8 mouse cellular contexts compared by ENCODE assay signal in the genomic region with DNA sequence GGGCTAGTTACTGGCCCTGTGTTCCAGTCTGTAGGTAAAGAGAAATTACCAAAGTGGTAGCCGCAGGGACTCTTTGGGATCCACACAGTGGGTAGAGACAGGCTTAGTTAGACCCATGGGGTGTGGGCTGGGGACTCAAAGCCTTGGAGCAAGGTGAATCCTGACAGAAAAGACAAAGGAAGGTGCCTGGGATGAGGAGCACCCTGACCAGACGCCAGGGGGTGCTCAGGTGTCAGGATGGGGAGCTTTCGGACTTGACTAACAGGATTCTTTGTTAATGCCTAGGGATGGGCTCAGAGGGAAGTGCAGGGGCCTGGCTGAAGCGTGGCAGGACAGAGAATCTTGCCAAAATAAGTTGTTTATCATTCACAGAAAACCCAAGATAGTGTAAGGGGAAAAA. TPM values are rescaled to one million over a fixed set of nuclear protein-coding genes. Genes with fewer than 3 reads are reported as not detected.
DNase-seq lines count a peak whose midpoint lies in the region; ATAC-seq and TF ChIP-seq lines count a peak whose summit lies in the region.

No protein-coding gene starts in this region.

- no peaks in the 10 kb centered on the region for H3K27me3 ChIP-seq in midbrain, embryonic 10.5 days (ENCODE audit: low read depth, poor library complexity, severe bottlenecking)
- no peaks in the 10 kb centered on the region for H3K27me3 ChIP-seq in midbrain, embryonic 16.5 days (ENCODE audit: control insufficient read depth, insufficient read depth, low read depth, low read length)
- no peaks in the 10 kb centered on the region for H3K27me3 ChIP-seq in heart, embryonic 15.5 days
- H3K27me3 ChIP-seq in liver, embryonic 14.5 days (ENCODE audit: control insufficient read depth, insufficient read depth, low read length) = no peaks in the 10 kb centered on the region; the same call in 1 of the 2 replicates
- no peaks in the 10 kb centered on the region for H3K27me3 ChIP-seq in thymus, adult 2 months (ENCODE audit: control insufficient read depth, insufficient read depth, low read length)

- no peak for TF ChIP-seq POLR2A in brain, embryonic 14.5 days (IDR thresholded peaks at IDR 0.05; ENCODE audit: borderline replicate concordance, extremely low read depth, insufficient read depth, insufficient read length, poor library complexity, severe bottlenecking)
- TF ChIP-seq POLR2A in thymus, adult 2 months (IDR thresholded peaks at IDR 0.05; ENCODE audit: control insufficient read depth, extremely low read depth, insufficient read depth, low read length, poor library complexity) = no peak

- peak; percentile 34 for DNase-seq in midbrain, embryonic 10.5 days (ENCODE audit: low spot score)
- DNase-seq in brain, embryonic 14.5 days (ENCODE audit: low read depth) = peak; percentile 27
- DNase-seq in liver, embryonic 14.5 days (ENCODE audit: low read depth in 3 of 3, low spot score in 3 of 3) = no peak
- DNase-seq in right cerebral cortex, postnatal 4 days = no peak
- DNase-seq in thymus, adult 2 months = no peak

- no peaks in the 10 kb centered on the region for H3K9me3 ChIP-seq in midbrain, embryonic 10.5 days (replicated peaks)
- no peaks in the 10 kb centered on the region for H3K9me3 ChIP-seq in midbrain, embryonic 16.5 days (replicated peaks; ENCODE audit: control insufficient read depth, low read length, poor library complexity, severe bottlenecking)
- no peaks in the 10 kb centered on the region for H3K9me3 ChIP-seq in heart, embryonic 15.5 days (replicated peaks)
- no peaks in the 10 kb centered on the region for H3K9me3 ChIP-seq in liver, embryonic 14.5 days (ENCODE audit: control insufficient read depth, low read length)

- no peak overlapping the region for H3K4me2 ChIP-seq in midbrain, embryonic 16.5 days (ENCODE audit: low read length)
- H3K4me2 ChIP-seq in heart, embryonic 15.5 days = no peak overlapping the region
- no peak overlapping the region for H3K4me2 ChIP-seq in liver, embryonic 14.5 days (ENCODE audit: low read depth)

- H3K27ac ChIP-seq in midbrain, embryonic 10.5 days (replicated peaks) = 0 out of 2 replicates have a peak overlapping the region, but pooled peaks have one; percentile 55
- H3K27ac ChIP-seq in midbrain, embryonic 16.5 days (ENCODE audit: low read length) = no peak overlapping the region
- H3K27ac ChIP-seq in heart, embryonic 15.5 days = peak overlapping the region; percentile 88
- H3K27ac ChIP-seq in liver, embryonic 14.5 days = no peak overlapping the region
- no peak overlapping the region for H3K27ac ChIP-seq in thymus, adult 2 months (ENCODE audit: control insufficient read depth, insufficient read depth, low read length)

- WGBS in midbrain, embryonic 10.5 days = 19% methylated on average over 4 of the region's 4 CpGs
- 23% methylated on average over 4 of the region's 4 CpGs for WGBS in midbrain, embryonic 16.5 days
- WGBS in heart, embryonic 15.5 days = 31% methylated on average over 4 of the region's 4 CpGs
- WGBS in liver, embryonic 14.5 days (ENCODE audit: insufficient replicate concordance) = 32% methylated on average over 4 of the region's 4 CpGs
- 51% methylated on average over 4 of the region's 4 CpGs for WGBS in thymus, adult 2 months

- ATAC-seq in midbrain, embryonic 16.5 days = no peak
- ATAC-seq in heart, embryonic 15.5 days (replicated peaks; ENCODE audit: insufficient number of reproducible peaks, insufficient read depth, low FRiP score, low read depth) = no peak
- no peak for ATAC-seq in liver, embryonic 14.5 days (ENCODE audit: insufficient read depth)
- ATAC-seq in inflammation-experienced regulatory T-cells, adult 6 months = no peak

- no peak for TF ChIP-seq EP300 in liver, embryonic 14.5 days (IDR thresholded peaks at IDR 0.05; ENCODE audit: low read depth)

- H3K4me3 ChIP-seq in midbrain, embryonic 10.5 days = no peak overlapping the region
- H3K4me3 ChIP-seq in midbrain, embryonic 16.5 days (ENCODE audit: low read depth, low read length) = no peak overlapping the region
- no peak overlapping the region for H3K4me3 ChIP-seq in heart, embryonic 15.5 days
- H3K4me3 ChIP-seq in liver, embryonic 14.5 days (ENCODE audit: insufficient read depth in 1 of 2, low read depth in 2 of 2, low read length in 2 of 2) = no peak overlapping the region
- H3K4me3 ChIP-seq in thymus, adult 2 months (ENCODE audit: control insufficient read depth, insufficient read depth, low read length) = no peak overlapping the region

- H3K4me1 ChIP-seq in midbrain, embryonic 10.5 days = peaks cover 44% of the 10 kb centered on the region
- no peaks in the 10 kb centered on the region for H3K4me1 ChIP-seq in midbrain, embryonic 16.5 days (ENCODE audit: control insufficient read depth, insufficient read depth, low read length)
- H3K4me1 ChIP-seq in heart, embryonic 15.5 days (replicated peaks) = peaks cover 46% of the 10 kb centered on the region
- H3K4me1 ChIP-seq in liver, embryonic 14.5 days (replicated peaks; ENCODE audit: control insufficient read depth in 2 of 2, insufficient read depth in 2 of 2, low read length in 1 of 2) = peaks cover 8 to 27% of the 10 kb centered on the region in 2 experiments
- no peaks in the 10 kb centered on the region for H3K4me1 ChIP-seq in thymus, adult 2 months (replicated peaks; ENCODE audit: control insufficient read depth, insufficient read depth, low read length)

- peak; percentile 40; the same call in 1 of the 2 replicates for TF ChIP-seq CTCF in brain, embryonic 14.5 days (IDR thresholded peaks at IDR 0.05; ENCODE audit: borderline replicate concordance, extremely low read depth, insufficient read depth, insufficient read length)
- peak; percentile 73 for TF ChIP-seq CTCF in liver, embryonic 14.5 days (IDR thresholded peaks at IDR 0.05; ENCODE audit: low read depth)
- no peak for TF ChIP-seq CTCF in thymus, adult 2 months (IDR thresholded peaks at IDR 0.05; ENCODE audit: borderline replicate concordance, control insufficient read depth, extremely low read depth, insufficient read depth, low read length, poor library complexity)

- no peak overlapping the region for H3K9ac ChIP-seq in midbrain, embryonic 16.5 days (ENCODE audit: low read depth, low read length)
- H3K9ac ChIP-seq in heart, embryonic 15.5 days = 0 out of 2 replicates have a peak overlapping the region, but pooled peaks have one; percentile 25
- H3K9ac ChIP-seq in liver, embryonic 14.5 days (replicated peaks) = no peak overlapping the region

- no peaks in the 10 kb centered on the region for H3K36me3 ChIP-seq in midbrain, embryonic 10.5 days
- H3K36me3 ChIP-seq in midbrain, embryonic 16.5 days (ENCODE audit: control insufficient read depth, insufficient read depth, low read length) = no peaks in the 10 kb centered on the region
- no peaks in the 10 kb centered on the region for H3K36me3 ChIP-seq in heart, embryonic 15.5 days
- no peaks in the 10 kb centered on the region for H3K36me3 ChIP-seq in liver, embryonic 14.5 days (replicated peaks; ENCODE audit: control insufficient read depth, insufficient read depth, low read depth)
- H3K36me3 ChIP-seq in thymus, adult 2 months (ENCODE audit: control insufficient read depth, insufficient read depth, low read length) = no peaks in the 10 kb centered on the region

RNA-seq across cellular contexts. Expression of a gene that starts 10.1 kb away (rescaled TPM):
- 15.8 and 20.3 TPM in 2 replicates for polyA plus RNA-seq in midbrain, embryonic 10.5 days (2016; fragmentation: Nextera tagmentation; extraction: Ambion mirVana)
- polyA plus RNA-seq in midbrain, embryonic 16.5 days (2015; fragmentation: Nextera tagmentation; extraction: Ambion mirVana) = 15.6 and 18.6 TPM in 2 replicates
- 80.2 and 111 TPM in 2 replicates for polyA plus RNA-seq in brain, embryonic 14.5 days (2012; rRNA removed)
- 17.0 and 18.7 TPM in 2 replicates for polyA plus RNA-seq in heart, embryonic 15.5 days (2015; fragmentation: Nextera tagmentation; extraction: Ambion mirVana)
- 24.4 and 45.9 TPM in 2 replicates for polyA plus RNA-seq in liver, embryonic 14.5 days (2012; rRNA removed)
- polyA plus RNA-seq in liver, embryonic 14.5 days (2014; fragmentation: Nextera tagmentation; extraction: Ambion mirVana) = 11.1 and 14.4 TPM in 2 replicates
- polyA plus RNA-seq in inflammation-experienced regulatory T-cells, adult 6 months (2017; shearing (Covaris generic)) = 10 to 100 TPM in 1 of 3 experiments, 1 to 10 TPM in 1, under 1 TPM in 1; 0.26 to 24.2 (median 3.2) TPM
- polyA plus RNA-seq in thymus, adult 2 months (2012; rRNA removed) = 16.7 and 21.3 TPM in 2 replicates

RNA-seq across cellular contexts. Expression of a gene that starts 23.7 kb away (rescaled TPM):
- 1.9 TPM in 2 replicates for polyA plus RNA-seq in midbrain, embryonic 10.5 days (2016; fragmentation: Nextera tagmentation; extraction: Ambion mirVana)
- polyA plus RNA-seq in midbrain, embryonic 16.5 days (2015; fragmentation: Nextera tagmentation; extraction: Ambion mirVana) = 0.91 and 1.6 TPM in 2 replicates
- polyA plus RNA-seq in brain, embryonic 14.5 days (2012; rRNA removed) = 0.68 and 1.9 TPM in 2 replicates
- 4.6 and 4.8 TPM in 2 replicates for polyA plus RNA-seq in heart, embryonic 15.5 days (2015; fragmentation: Nextera tagmentation; extraction: Ambion mirVana)
- polyA plus RNA-seq in liver, embryonic 14.5 days (2012; rRNA removed) = 0.10 and 0.15 TPM in 2 replicates
- polyA plus RNA-seq in liver, embryonic 14.5 days (2014; fragmentation: Nextera tagmentation; extraction: Ambion mirVana) = 0.17 TPM in 1 of 2 replicates, not detected in the other
- polyA plus RNA-seq in inflammation-experienced regulatory T-cells, adult 6 months (2017; shearing (Covaris generic)) = 1 to 10 TPM; 2.5 to 3.8 (median 2.8) TPM
- polyA plus RNA-seq in thymus, adult 2 months (2012; rRNA removed) = 1.1 and 2.2 TPM in 2 replicates

Comparison
In these comparisons a context has a peak if more than half of its experiments do, and no peak if none do; other contexts are left out.
1. H3K27ac ChIP-seq: peak in midbrain, embryonic 10.5 days (single experiment) and heart, embryonic 15.5 days (single experiment); none in midbrain, embryonic 16.5 days (single experiment), liver, embryonic 14.5 days (single experiment) and thymus, adult 2 months (single experiment).
2. DNase-seq: peak in midbrain, embryonic 10.5 days (single experiment) and brain, embryonic 14.5 days (single experiment); none in liver, embryonic 14.5 days (0 of 3), right cerebral cortex, postnatal 4 days (single experiment) and thymus, adult 2 months (single experiment).